Mouse (Mus musculus) testis, adult 2 months (tissue): ENCODE results near the gene Asna1. TPM values are rescaled to one million over a fixed set of nuclear protein-coding genes. Genes with fewer than 3 reads are reported as not detected.

ENCODE experiments used
- H3K27ac ChIP-seq: fragments of 200-500 bp; 2 replicates; pipeline ENCODE4 v1.5.1; 2012; ENCODE audit warnings: low read depth, low read length; ENCODE audit not compliant: control insufficient read depth, insufficient read depth
- H3K27me3 ChIP-seq: fragments of 200-500 bp; 2 replicates; pipeline ENCODE4 v1.6.1; 2012; ENCODE audit warnings: mild to moderate bottlenecking, low read length, moderate library complexity; ENCODE audit not compliant: control insufficient read depth, insufficient read depth
- H3K36me3 ChIP-seq: fragments of 200-500 bp; 2 replicates; pipeline ENCODE4 v1.6.1; 2012; ENCODE audit warnings: mild to moderate bottlenecking, low read length; ENCODE audit not compliant: control insufficient read depth, insufficient read depth
- H3K4me1 ChIP-seq: fragments of 200-500 bp; 2 replicates; pipeline ENCODE4 v1.6.1; 2012; ENCODE audit warnings: low read length; ENCODE audit not compliant: control insufficient read depth, insufficient read depth
- H3K4me3 ChIP-seq: fragments of 200-500 bp; 2 replicates; pipeline ENCODE4 v1.5.1; 2012; ENCODE audit warnings: low read depth, mild to moderate bottlenecking, low read length, moderate library complexity, mixed read lengths; ENCODE audit not compliant: control insufficient read depth
- CTCF ChIP-seq: fragments of 200-500 bp; IDR thresholded peaks from 2 replicates; pipeline ENCODE4 v1.5.1; 2012; ENCODE audit warnings: low read depth, mild to moderate bottlenecking, inconsistent platforms, low read length, moderate library complexity; ENCODE audit not compliant: control insufficient read depth, insufficient read depth, insufficient replicate concordance
- POLR2A ChIP-seq: fragments of 200-500 bp; IDR thresholded peaks from 2 replicates; pipeline ENCODE4 v1.6.1; 2012; ENCODE audit warnings: low read depth, mild to moderate bottlenecking, inconsistent platforms, low read length, moderate library complexity; ENCODE audit not compliant: control insufficient read depth
- polyA plus RNA-seq: library from polyadenylated mRNA; depleted of rRNA; stranded (reverse); fragments of >200 nt; gene quantifications from 2 replicates; pipeline ENCODE4 v1.2.3, GENCODE M21; 2012

The Asna1 gene
- polyA plus RNA-seq, 1 experiment, result 203 TPM

DNA sequence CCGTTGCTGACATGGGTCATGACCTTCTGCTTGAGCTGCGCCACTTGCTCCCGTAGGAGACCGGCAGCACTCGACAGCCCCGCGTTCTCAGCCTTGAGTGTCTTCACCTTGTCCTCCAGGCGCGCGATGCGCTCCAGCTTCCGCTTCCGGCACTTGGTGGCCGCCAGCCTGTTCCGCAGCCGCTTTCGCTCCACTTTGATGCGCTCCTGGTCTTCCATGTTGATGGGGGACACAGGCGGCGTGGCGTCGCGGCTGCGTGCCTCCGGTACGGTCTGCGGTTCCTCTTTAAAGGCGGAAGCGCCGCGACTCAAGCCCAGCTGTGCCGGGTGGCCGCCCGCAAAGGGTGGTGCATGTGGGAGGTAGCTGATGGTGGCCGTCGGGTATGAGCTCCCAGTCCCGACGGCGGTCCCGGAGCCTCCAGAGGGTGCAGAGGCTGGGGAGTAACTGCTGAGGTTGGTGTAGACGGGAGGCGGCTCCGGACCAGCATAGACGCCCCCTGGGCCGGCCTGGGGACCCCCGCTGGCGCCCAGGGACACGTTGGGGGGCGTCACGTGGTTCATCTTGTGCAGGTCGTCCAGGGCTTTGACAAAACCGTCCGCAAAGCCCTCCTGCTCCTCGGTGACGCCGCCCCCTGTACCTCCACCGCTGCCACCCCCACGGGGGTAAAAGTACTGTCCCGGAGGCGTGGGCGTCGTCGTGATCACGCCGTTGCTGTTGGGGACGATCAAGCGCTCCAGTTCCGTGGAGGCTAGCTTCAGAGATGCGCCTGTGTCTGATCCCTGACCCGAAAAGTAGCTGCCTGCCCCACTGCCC lies 47.4 kb downstream of the Asna1 start:
- Histone ChIP-seq H3K36me3 (no peaks in the 10 kb centered on the region), H3K4me1 (peaks cover 59% of the 10 kb centered on the region), H3K4me3 (peak overlapping the region; percentile 80), H3K27ac (peak overlapping the region; percentile 82), H3K27me3 (no peaks in the 10 kb centered on the region; the same call in 1 of the 2 replicates)
- TF ChIP-seq CTCF (no peak), POLR2A (0 out of 2 replicates have a peak, but pooled peaks have one; percentile 44)

GRCm38 (mm10) chr8:84976763-84977434 lies 48.2 kb downstream of the Asna1 start:
- peak overlapping the region; percentile 82 for H3K27ac ChIP-seq
- peaks cover 57% of the 10 kb centered on the region for H3K4me1 ChIP-seq
- no peaks in the 10 kb centered on the region; the same call in 1 of the 2 replicates for H3K27me3 ChIP-seq
- H3K4me3 ChIP-seq, result peak overlapping the region; percentile 80
- no peaks in the 10 kb centered on the region for H3K36me3 ChIP-seq
- no peak; the same call in 1 of the 2 replicates for TF ChIP-seq POLR2A
- TF ChIP-seq CTCF, result no peak

- peaks cover 54% of the 10 kb centered on the region for H3K4me1 ChIP-seq
- H3K4me3 ChIP-seq, result peak overlapping the region; percentile 80
- peak; percentile 68 for TF ChIP-seq POLR2A
- no peak for TF ChIP-seq CTCF
- no peaks in the 10 kb centered on the region; the same call in 1 of the 2 replicates for H3K27me3 ChIP-seq
- peak overlapping the region; percentile 74 for H3K27ac ChIP-seq
- H3K36me3 ChIP-seq, result no peaks in the 10 kb centered on the region
Measured at GRCm38 (mm10) chr8:84976031-84976762, 48.9 kb downstream of the Asna1 start.

- H3K27ac ChIP-seq, result peak overlapping the region; percentile 74
- peaks cover 48% of the 10 kb centered on the region for H3K4me1 ChIP-seq
- TF ChIP-seq CTCF (peak; percentile 57; the same call in 1 of the 2 replicates), POLR2A (no peak)
- no peak overlapping the region; the same call in 1 of the 2 replicates for H3K4me3 ChIP-seq
- no peaks in the 10 kb centered on the region for H3K36me3 ChIP-seq
- H3K27me3 ChIP-seq, result no peaks in the 10 kb centered on the region; the same call in 1 of the 2 replicates
Measured at GRCm38 (mm10) chr8:84975434-84975833, 49.6 kb downstream of the Asna1 start.

- TF ChIP-seq CTCF, result no peak
- no peak for TF ChIP-seq POLR2A
- no peaks in the 10 kb centered on the region for H3K36me3 ChIP-seq
- peaks cover 47% of the 10 kb centered on the region for H3K4me1 ChIP-seq
- H3K4me3 ChIP-seq, result no peak overlapping the region
- no peak overlapping the region for H3K27ac ChIP-seq
- H3K27me3 ChIP-seq, result no peaks in the 10 kb centered on the region; the same call in 1 of the 2 replicates
Measured at GRCm38 (mm10) chr8:84974543-84975142, 50.4 kb downstream of the Asna1 start.

DNA sequence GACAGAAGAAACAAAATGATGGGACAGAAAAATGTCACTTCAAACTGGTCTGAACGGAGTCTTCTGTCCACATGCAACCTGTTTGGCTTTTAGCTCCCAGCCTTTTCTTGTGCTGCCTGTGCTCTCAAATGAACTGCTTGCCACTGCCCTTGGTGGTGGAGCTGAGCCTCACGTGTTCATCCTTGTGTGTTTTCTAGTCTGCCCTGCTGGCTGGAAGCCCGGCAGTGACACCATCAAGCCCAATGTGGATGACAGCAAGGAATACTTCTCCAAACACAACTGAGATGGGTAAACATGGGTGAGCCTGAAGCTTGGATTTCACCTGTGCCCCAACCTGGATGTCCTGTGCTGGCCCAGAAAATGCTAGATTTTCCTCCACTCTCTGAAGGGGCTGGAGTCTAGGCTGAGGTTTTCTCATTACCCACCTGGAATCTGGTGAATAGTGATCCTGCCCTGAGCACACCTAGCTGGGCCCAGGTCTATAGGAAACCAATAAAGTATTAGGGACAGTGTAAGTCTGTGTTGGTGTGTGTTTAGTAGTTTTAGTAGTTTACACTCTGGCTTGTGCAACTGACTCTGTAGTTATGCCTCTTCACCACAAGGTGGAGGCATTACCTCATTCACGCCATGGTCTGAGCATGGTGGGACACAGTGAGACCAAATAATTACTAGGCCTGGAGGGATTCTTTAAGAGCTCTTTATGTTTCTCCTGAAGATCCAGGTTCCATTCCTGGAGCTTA lies 51.1 kb downstream of the Asna1 start:
- no peaks in the 10 kb centered on the region for H3K36me3 ChIP-seq
- H3K27ac ChIP-seq, result no peak overlapping the region
- no peaks in the 10 kb centered on the region; the same call in 1 of the 2 replicates for H3K27me3 ChIP-seq
- peaks cover 46% of the 10 kb centered on the region for H3K4me1 ChIP-seq
- H3K4me3 ChIP-seq, result no peak overlapping the region
- TF ChIP-seq CTCF, result no peak
- TF ChIP-seq POLR2A, result no peak
